Mouse (Mus musculus): ENCODE results near the gene Serinc4. TPM values are rescaled to one million over a fixed set of nuclear protein-coding genes. Genes with fewer than 3 reads are reported as not detected.

Gene Serinc4
- total and polyA plus RNA-seq, 2 experiments from 2014 or later = 1.5 to 1.8 TPM

GRCm38 (mm10) chr2:121440834-121441605 is 15.6 kb downstream of the Serinc4 start:
- H3K4me3 ChIP-seq (ENCODE audit: low read depth, low read length) = no peak overlapping the region
- 0 out of 2 replicates have a peak, but pooled peaks cover 4% of the 10 kb centered on the region for H3K4me1 ChIP-seq (ENCODE audit: insufficient read depth, low read length)
- no peak overlapping the region for H3K27ac ChIP-seq (ENCODE audit: low read depth, low read length)
- H3K27me3 ChIP-seq (ENCODE audit: insufficient read depth, low read length) = peaks cover 8% of the 10 kb centered on the region; the same call in 1 of the 2 replicates
- no peaks in the 10 kb centered on the region for H3K9me3 ChIP-seq (ENCODE audit: low read length)
- no peak for DNase-seq (ENCODE audit: low spot score)
- H3K36me3 ChIP-seq (ENCODE audit: insufficient read depth, low read length) = peaks cover 24% of the 10 kb centered on the region
- H3K4me2 ChIP-seq (ENCODE audit: low read depth, low read length, poor library complexity, severe bottlenecking) = no peak overlapping the region
- H3K9ac ChIP-seq (replicated peaks; ENCODE audit: low read length, poor library complexity, severe bottlenecking) = no peak overlapping the region
- no peak for TF ChIP-seq CTCF (IDR thresholded peaks at IDR 0.05)
- WGBS = 65% methylated on average over 5 of the region's 5 CpGs
- ATAC-seq (ENCODE audit: low FRiP score) = no peak

GRCm38 (mm10) chr2:121439746-121440145 is 16.8 kb downstream of the Serinc4 start:
- no peak for TF ChIP-seq CTCF (IDR thresholded peaks at IDR 0.05)
- H3K4me1 ChIP-seq (ENCODE audit: insufficient read depth, low read length) = 0 out of 2 replicates have a peak, but pooled peaks cover 4% of the 10 kb centered on the region
- ATAC-seq (ENCODE audit: low FRiP score) (no peak), DNase-seq (ENCODE audit: low spot score) (no peak)
- no peak overlapping the region; the same call in 1 of the 2 replicates for H3K9ac ChIP-seq (replicated peaks; ENCODE audit: low read length, poor library complexity, severe bottlenecking)
- H3K4me2 ChIP-seq (ENCODE audit: low read depth, low read length, poor library complexity, severe bottlenecking) = no peak overlapping the region
- no peak overlapping the region for H3K27ac ChIP-seq (ENCODE audit: low read depth, low read length)
- no peak overlapping the region for H3K4me3 ChIP-seq (ENCODE audit: low read depth, low read length)
- no peaks in the 10 kb centered on the region for H3K9me3 ChIP-seq (ENCODE audit: low read length)
- peaks cover 32% of the 10 kb centered on the region for H3K36me3 ChIP-seq (ENCODE audit: insufficient read depth, low read length)
- WGBS = 86% methylated on average over 4 of the region's 4 CpGs
- peaks cover 8% of the 10 kb centered on the region; the same call in 1 of the 2 replicates for H3K27me3 ChIP-seq (ENCODE audit: insufficient read depth, low read length)

GRCm38 (mm10) chr2:121434854-121435253 is 21.7 kb downstream of the Serinc4 start:
- H3K27me3 ChIP-seq (ENCODE audit: insufficient read depth, low read length) = no peaks in the 10 kb centered on the region
- no peak overlapping the region for H3K4me3 ChIP-seq (ENCODE audit: low read depth, low read length)
- no peak overlapping the region for H3K27ac ChIP-seq (ENCODE audit: low read depth, low read length)
- no peak overlapping the region for H3K4me2 ChIP-seq (ENCODE audit: low read depth, low read length, poor library complexity, severe bottlenecking)
- no peak overlapping the region for H3K9ac ChIP-seq (replicated peaks; ENCODE audit: low read length, poor library complexity, severe bottlenecking)
- no peaks in the 10 kb centered on the region for H3K4me1 ChIP-seq (ENCODE audit: insufficient read depth, low read length)
- DNase-seq (ENCODE audit: low spot score) (peak; percentile 49), ATAC-seq (ENCODE audit: low FRiP score) (no peak)
- 100% methylated on average over 1 of the region's 1 CpGs for WGBS
- peaks cover 57% of the 10 kb centered on the region for H3K36me3 ChIP-seq (ENCODE audit: insufficient read depth, low read length)
- peak; percentile 65 for TF ChIP-seq CTCF (IDR thresholded peaks at IDR 0.05)
- no peaks in the 10 kb centered on the region for H3K9me3 ChIP-seq (ENCODE audit: low read length)

- no peak overlapping the region for H3K4me3 ChIP-seq (ENCODE audit: low read depth, low read length)
- WGBS = 97% methylated on average over 2 of the region's 2 CpGs
- H3K27ac ChIP-seq (ENCODE audit: low read depth, low read length) = no peak overlapping the region
- H3K4me2 ChIP-seq (ENCODE audit: low read depth, low read length, poor library complexity, severe bottlenecking) = no peak overlapping the region
- H3K9me3 ChIP-seq (ENCODE audit: low read length) = no peaks in the 10 kb centered on the region
- no peak for TF ChIP-seq CTCF (IDR thresholded peaks at IDR 0.05)
- no peaks in the 10 kb centered on the region for H3K27me3 ChIP-seq (ENCODE audit: insufficient read depth, low read length)
- no peak overlapping the region for H3K9ac ChIP-seq (replicated peaks; ENCODE audit: low read length, poor library complexity, severe bottlenecking)
- no peaks in the 10 kb centered on the region for H3K4me1 ChIP-seq (ENCODE audit: insufficient read depth, low read length)
- DNase-seq (ENCODE audit: low spot score) (no peak), ATAC-seq (ENCODE audit: low FRiP score) (no peak)
- peaks cover 30% of the 10 kb centered on the region for H3K36me3 ChIP-seq (ENCODE audit: insufficient read depth, low read length)
These were observed 30.7 kb downstream of the Serinc4 start for GRCm38 (mm10) chr2:121425890-121426289.

GRCm38 (mm10) chr2:121423166-121423565 is 33.4 kb downstream of the Serinc4 start:
- DNase-seq (ENCODE audit: low spot score) (no peak), ATAC-seq (ENCODE audit: low FRiP score) (no peak)
- no peaks in the 10 kb centered on the region for H3K9me3 ChIP-seq (ENCODE audit: low read length)
- peaks cover 25% of the 10 kb centered on the region for H3K36me3 ChIP-seq (ENCODE audit: insufficient read depth, low read length)
- WGBS = 93% methylated on average over 2 of the region's 2 CpGs
- H3K9ac ChIP-seq (replicated peaks; ENCODE audit: low read length, poor library complexity, severe bottlenecking) = no peak overlapping the region
- no peaks in the 10 kb centered on the region for H3K27me3 ChIP-seq (ENCODE audit: insufficient read depth, low read length)
- no peak overlapping the region for H3K4me2 ChIP-seq (ENCODE audit: low read depth, low read length, poor library complexity, severe bottlenecking)
- no peak overlapping the region for H3K27ac ChIP-seq (ENCODE audit: low read depth, low read length)
- no peak for TF ChIP-seq CTCF (IDR thresholded peaks at IDR 0.05)
- H3K4me1 ChIP-seq (ENCODE audit: insufficient read depth, low read length) = no peaks in the 10 kb centered on the region
- no peak overlapping the region for H3K4me3 ChIP-seq (ENCODE audit: low read depth, low read length)

GRCm38 (mm10) chr2:121418476-121418875 is 38.1 kb downstream of the Serinc4 start:
- TF ChIP-seq CTCF (IDR thresholded peaks at IDR 0.05) = no peak
- no peak for DNase-seq (ENCODE audit: low spot score)
- no peak overlapping the region for H3K4me2 ChIP-seq (ENCODE audit: low read depth, low read length, poor library complexity, severe bottlenecking)
- no peaks in the 10 kb centered on the region for H3K9me3 ChIP-seq (ENCODE audit: low read length)
- ATAC-seq (ENCODE audit: low FRiP score) = no peak
- WGBS = 91% methylated on average over 3 of the region's 3 CpGs
- no peak overlapping the region for H3K27ac ChIP-seq (ENCODE audit: low read depth, low read length)
- peaks cover 10% of the 10 kb centered on the region; the same call in 1 of the 2 replicates for H3K36me3 ChIP-seq (ENCODE audit: insufficient read depth, low read length)
- no peak overlapping the region for H3K9ac ChIP-seq (replicated peaks; ENCODE audit: low read length, poor library complexity, severe bottlenecking)
- peaks cover 9% of the 10 kb centered on the region; the same call in 1 of the 2 replicates for H3K4me1 ChIP-seq (ENCODE audit: insufficient read depth, low read length)
- no peaks in the 10 kb centered on the region for H3K27me3 ChIP-seq (ENCODE audit: insufficient read depth, low read length)
- H3K4me3 ChIP-seq (ENCODE audit: low read depth, low read length) = no peak overlapping the region

All from midbrain, postnatal 0 days (tissue).